Mouse (Mus musculus): ENCODE data around the gene Gm42791. TPM values are rescaled to one million over a fixed set of nuclear protein-coding genes. Genes with fewer than 3 reads are reported as not detected.
A peak's percentile ranks its signal among the peaks of the same experiment; 100 is the strongest.

The Gm42791 gene
- total and polyA plus RNA-seq, 2 experiments: not detected

DNA sequence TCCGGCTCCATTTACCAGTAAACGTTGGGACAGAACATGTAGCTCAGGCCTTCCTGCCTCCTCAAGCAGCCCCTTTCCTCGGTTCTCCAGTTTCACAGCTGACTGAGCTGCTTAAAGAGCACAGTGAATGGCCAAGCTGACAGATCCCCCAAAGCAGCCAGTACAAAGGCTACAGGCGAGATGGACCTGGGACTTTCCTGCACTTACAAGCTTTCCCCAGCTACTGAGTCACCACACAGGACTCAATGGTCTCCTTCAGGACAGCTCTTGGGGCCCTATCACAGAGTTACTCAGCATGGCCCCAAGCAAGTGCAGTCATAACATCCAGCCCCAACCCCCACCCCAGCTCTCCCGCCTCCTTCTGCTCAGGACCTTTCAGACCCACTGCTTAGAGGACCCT, 99.9 kb downstream of the Gm42791 start:
- no peak overlapping the region for H3K27ac ChIP-seq (replicated peaks; ENCODE audit: insufficient read depth, low read depth, low read length)
- peaks cover 4% of the 10 kb centered on the region for H3K4me1 ChIP-seq (ENCODE audit: control insufficient read depth, insufficient read depth, low read length)
- H3K9ac ChIP-seq (ENCODE audit: low read depth, low read length): no peak overlapping the region
- H3K36me3 ChIP-seq (ENCODE audit: control insufficient read depth, insufficient read depth, low read length): peaks cover 7% of the 10 kb centered on the region
- H3K27me3 ChIP-seq (ENCODE audit: control insufficient read depth, insufficient read depth, low read length): no peaks in the 10 kb centered on the region
- H3K79me2 ChIP-seq (ENCODE audit: control insufficient read depth, insufficient read depth, low read length): no peaks in the 10 kb centered on the region
- no peak for DNase-seq (ENCODE audit: extremely low read depth, low read depth, low spot score)
- no peak for TF ChIP-seq CTCF (IDR thresholded peaks at IDR 0.05; ENCODE audit: low read depth, low read length)
- no peak for TF ChIP-seq POLR2A (IDR thresholded peaks at IDR 0.05; ENCODE audit: extremely low read depth, insufficient read depth, low read length)
- 92% methylated on average over 5 of the region's 5 CpGs for WGBS
- no peak overlapping the region for H3K4me3 ChIP-seq (ENCODE audit: insufficient read depth, low read depth, low read length)

DNA sequence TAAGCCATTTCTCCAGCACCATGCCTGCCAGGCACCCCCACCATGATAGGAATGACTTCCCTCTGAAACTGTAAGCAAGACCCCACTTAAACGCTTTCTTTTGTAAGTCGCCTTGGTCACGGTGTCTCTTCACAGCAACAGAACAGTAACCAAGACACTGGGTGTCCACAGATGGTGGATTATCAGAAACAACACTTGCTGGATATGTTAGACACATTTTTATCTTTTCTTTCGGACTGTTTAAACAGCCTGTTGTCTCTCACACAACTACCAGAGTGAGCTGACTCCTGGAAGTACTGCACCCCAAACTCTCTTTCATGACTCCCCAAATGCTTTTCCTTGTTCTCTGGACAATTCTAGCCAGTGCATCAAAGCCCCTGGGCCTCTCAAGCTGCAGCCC, 104.7 kb downstream of the Gm42791 start:
- Histone ChIP-seq H3K27ac (replicated peaks; ENCODE audit: insufficient read depth, low read depth, low read length) (no peak overlapping the region), H3K4me1 (ENCODE audit: control insufficient read depth, insufficient read depth, low read length) (no peaks in the 10 kb centered on the region), H3K27me3 (ENCODE audit: control insufficient read depth, insufficient read depth, low read length) (no peaks in the 10 kb centered on the region), H3K4me3 (ENCODE audit: insufficient read depth, low read depth, low read length) (no peak overlapping the region), H3K79me2 (ENCODE audit: control insufficient read depth, insufficient read depth, low read length) (no peaks in the 10 kb centered on the region), H3K36me3 (ENCODE audit: control insufficient read depth, insufficient read depth, low read length) (peaks cover 7% of the 10 kb centered on the region), H3K9ac (ENCODE audit: low read depth, low read length) (no peak overlapping the region)
- 96% methylated on average over 4 of the region's 4 CpGs for WGBS
- no peak for TF ChIP-seq CTCF (IDR thresholded peaks at IDR 0.05; ENCODE audit: low read depth, low read length)
- TF ChIP-seq POLR2A (IDR thresholded peaks at IDR 0.05; ENCODE audit: extremely low read depth, insufficient read depth, low read length): no peak
- DNase-seq (ENCODE audit: extremely low read depth, low read depth, low spot score): no peak

DNA sequence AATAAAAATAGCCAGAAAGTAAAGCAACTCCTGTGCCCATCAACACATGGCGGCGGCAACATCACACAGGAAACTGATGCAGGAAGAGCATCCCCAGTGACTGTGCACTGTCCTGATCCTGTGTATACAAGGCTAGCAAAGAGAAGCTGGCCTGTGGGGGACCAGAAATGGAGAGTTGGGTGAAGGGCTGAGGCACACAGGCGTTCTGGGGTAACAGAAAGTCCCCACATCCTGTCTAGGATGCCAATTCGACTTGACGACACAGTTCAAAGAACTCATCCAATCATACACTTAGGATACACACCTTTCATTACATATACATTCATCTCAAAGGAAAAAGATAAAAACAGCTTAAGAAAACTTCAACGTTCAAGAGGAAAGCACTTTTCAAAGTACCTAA, 106.9 kb downstream of the Gm42791 start:
- DNase-seq (ENCODE audit: extremely low read depth, low read depth, low spot score): no peak

DNA sequence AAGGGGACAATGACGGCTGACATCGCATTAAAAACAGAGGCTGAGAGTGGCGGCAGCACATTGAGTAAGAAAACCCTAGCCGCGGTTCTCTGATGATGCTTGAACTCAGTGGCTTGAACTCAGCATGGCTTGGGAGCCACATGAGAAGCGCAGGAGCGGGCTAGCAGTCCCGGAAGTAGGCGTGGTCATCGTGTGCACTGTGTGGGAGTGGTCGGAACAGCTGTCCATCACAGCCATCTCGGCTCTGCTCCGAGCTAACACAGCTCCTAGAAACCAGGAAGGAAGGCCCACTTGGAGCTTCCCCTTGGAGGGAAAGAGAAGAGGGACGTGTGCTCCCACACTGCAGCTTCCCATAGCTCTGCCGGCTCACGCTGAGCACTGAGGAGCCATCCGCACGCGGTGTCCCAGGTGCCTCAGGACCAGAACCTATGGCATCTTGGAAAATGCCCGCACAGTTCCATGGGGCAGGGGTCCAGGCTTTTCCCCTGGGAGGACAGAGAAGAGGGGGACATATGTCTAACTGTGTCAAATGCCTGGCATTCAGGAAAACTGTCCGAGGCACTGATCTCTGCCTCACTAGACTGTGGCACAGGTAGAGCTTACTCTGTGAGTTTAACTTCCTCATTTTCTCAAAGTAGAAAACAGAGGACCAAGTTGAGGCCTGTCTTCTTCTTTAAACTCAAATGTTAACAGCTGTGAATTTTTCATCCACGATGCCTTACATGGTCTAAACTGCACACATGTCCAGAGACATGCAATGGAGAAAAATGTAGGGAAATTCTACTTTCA, 108.9 kb downstream of the Gm42791 start:
- H3K27ac ChIP-seq (replicated peaks; ENCODE audit: insufficient read depth, low read depth, low read length): no peak overlapping the region
- H3K36me3 ChIP-seq (ENCODE audit: control insufficient read depth, insufficient read depth, low read length): peaks cover 4% of the 10 kb centered on the region
- H3K4me1 ChIP-seq (ENCODE audit: control insufficient read depth, insufficient read depth, low read length): no peaks in the 10 kb centered on the region
- peak; percentile 23 for DNase-seq (ENCODE audit: extremely low read depth, low read depth, low spot score)
- H3K79me2 ChIP-seq (ENCODE audit: control insufficient read depth, insufficient read depth, low read length): no peaks in the 10 kb centered on the region
- 68% methylated on average over 22 of the region's 22 CpGs for WGBS
- no peak overlapping the region for H3K4me3 ChIP-seq (ENCODE audit: insufficient read depth, low read depth, low read length)
- H3K9ac ChIP-seq (ENCODE audit: low read depth, low read length): no peak overlapping the region
- TF ChIP-seq POLR2A (IDR thresholded peaks at IDR 0.05; ENCODE audit: extremely low read depth, insufficient read depth, low read length) (no peak), CTCF (IDR thresholded peaks at IDR 0.05; ENCODE audit: low read depth, low read length) (no peak)
- H3K27me3 ChIP-seq (ENCODE audit: control insufficient read depth, insufficient read depth, low read length): no peaks in the 10 kb centered on the region

More for the DNA sequence above, 106.9 kb downstream of the Gm42791 start:
- Histone ChIP-seq H3K9ac (ENCODE audit: low read depth, low read length) (no peak overlapping the region), H3K27me3 (ENCODE audit: control insufficient read depth, insufficient read depth, low read length) (no peaks in the 10 kb centered on the region), H3K4me1 (ENCODE audit: control insufficient read depth, insufficient read depth, low read length) (no peaks in the 10 kb centered on the region), H3K79me2 (ENCODE audit: control insufficient read depth, insufficient read depth, low read length) (no peaks in the 10 kb centered on the region), H3K27ac (replicated peaks; ENCODE audit: insufficient read depth, low read depth, low read length) (no peak overlapping the region), H3K36me3 (ENCODE audit: control insufficient read depth, insufficient read depth, low read length) (peaks cover 7% of the 10 kb centered on the region), H3K4me3 (ENCODE audit: insufficient read depth, low read depth, low read length) (no peak overlapping the region)
- 91% methylated on average over 6 of the region's 6 CpGs for WGBS
- TF ChIP-seq CTCF (IDR thresholded peaks at IDR 0.05; ENCODE audit: low read depth, low read length): no peak
- no peak for TF ChIP-seq POLR2A (IDR thresholded peaks at IDR 0.05; ENCODE audit: extremely low read depth, insufficient read depth, low read length)

DNA sequence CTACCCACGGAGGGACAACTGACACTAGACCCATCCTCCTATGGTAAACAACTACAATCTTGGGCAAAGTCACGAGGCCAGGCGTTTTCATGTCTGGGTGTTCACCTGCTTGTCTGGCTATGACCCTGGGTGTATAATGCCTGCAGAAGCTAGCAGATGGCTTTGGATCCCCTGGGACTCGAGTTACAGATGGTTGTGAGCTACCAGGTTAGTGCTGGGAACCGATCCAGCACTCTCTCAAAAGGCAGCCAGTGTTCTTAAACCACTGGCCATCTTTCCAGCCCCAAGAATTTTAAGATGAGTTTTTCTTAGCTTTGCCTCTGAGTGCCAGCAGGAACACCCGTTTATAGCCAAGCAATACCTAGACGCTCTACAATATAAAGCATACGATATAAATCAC, 111.3 kb downstream of the Gm42791 start:
- WGBS: 89% methylated on average over 8 of the region's 8 CpGs
- Histone ChIP-seq H3K27me3 (ENCODE audit: control insufficient read depth, insufficient read depth, low read length) (no peaks in the 10 kb centered on the region), H3K9ac (ENCODE audit: low read depth, low read length) (no peak overlapping the region), H3K4me1 (ENCODE audit: control insufficient read depth, insufficient read depth, low read length) (no peaks in the 10 kb centered on the region), H3K4me3 (ENCODE audit: insufficient read depth, low read depth, low read length) (no peak overlapping the region), H3K27ac (replicated peaks; ENCODE audit: insufficient read depth, low read depth, low read length) (no peak overlapping the region), H3K36me3 (ENCODE audit: control insufficient read depth, insufficient read depth, low read length) (no peaks in the 10 kb centered on the region), H3K79me2 (ENCODE audit: control insufficient read depth, insufficient read depth, low read length) (no peaks in the 10 kb centered on the region)
- TF ChIP-seq POLR2A (IDR thresholded peaks at IDR 0.05; ENCODE audit: extremely low read depth, insufficient read depth, low read length): no peak
- no peak for TF ChIP-seq CTCF (IDR thresholded peaks at IDR 0.05; ENCODE audit: low read depth, low read length)
- DNase-seq (ENCODE audit: extremely low read depth, low read depth, low spot score): no peak

DNA sequence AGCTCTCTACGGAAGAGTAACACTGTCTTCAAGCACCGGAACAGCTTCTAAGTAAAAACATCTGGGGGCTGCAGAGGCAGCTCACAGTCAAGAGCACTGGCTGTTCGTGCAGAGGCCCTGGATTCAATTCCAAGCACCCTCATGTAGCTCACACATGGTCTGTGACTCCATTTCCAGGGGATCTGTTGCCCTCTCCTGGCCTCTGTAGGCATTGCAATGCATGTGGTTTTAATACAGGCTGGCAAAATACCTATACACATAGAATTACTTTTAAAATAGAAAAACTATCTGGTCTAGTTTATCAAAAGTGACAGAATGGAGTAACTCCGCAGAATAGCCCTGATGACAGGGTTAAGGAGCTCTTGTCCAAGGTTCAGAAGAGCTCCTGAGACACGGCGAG, 115.7 kb downstream of the Gm42791 start:
- H3K27me3 ChIP-seq (ENCODE audit: control insufficient read depth, insufficient read depth, low read length): no peaks in the 10 kb centered on the region
- 98% methylated on average over 6 of the region's 6 CpGs for WGBS
- H3K4me1 ChIP-seq (ENCODE audit: control insufficient read depth, insufficient read depth, low read length): no peaks in the 10 kb centered on the region
- no peak overlapping the region for H3K9ac ChIP-seq (ENCODE audit: low read depth, low read length)
- no peaks in the 10 kb centered on the region for H3K79me2 ChIP-seq (ENCODE audit: control insufficient read depth, insufficient read depth, low read length)
- H3K36me3 ChIP-seq (ENCODE audit: control insufficient read depth, insufficient read depth, low read length): peaks cover 7% of the 10 kb centered on the region; the same call in 1 of the 2 replicates
- no peak overlapping the region for H3K27ac ChIP-seq (replicated peaks; ENCODE audit: insufficient read depth, low read depth, low read length)
- no peak for TF ChIP-seq POLR2A (IDR thresholded peaks at IDR 0.05; ENCODE audit: extremely low read depth, insufficient read depth, low read length)
- peak; percentile 35; the same call in 1 of the 2 replicates for TF ChIP-seq CTCF (IDR thresholded peaks at IDR 0.05; ENCODE audit: low read depth, low read length)
- no peak overlapping the region for H3K4me3 ChIP-seq (ENCODE audit: insufficient read depth, low read depth, low read length)
- DNase-seq (ENCODE audit: extremely low read depth, low read depth, low spot score): no peak

All from liver, adult 2 months (tissue).